Mouse (Mus musculus): ENCODE measurements around the gene Speer3.
"Not testable (repeated sequence)": the region's sequence is repeated elsewhere in the genome, so short reads cannot be mapped to it uniquely, and the experiment has no call there.

Speer3 gene

DNA sequence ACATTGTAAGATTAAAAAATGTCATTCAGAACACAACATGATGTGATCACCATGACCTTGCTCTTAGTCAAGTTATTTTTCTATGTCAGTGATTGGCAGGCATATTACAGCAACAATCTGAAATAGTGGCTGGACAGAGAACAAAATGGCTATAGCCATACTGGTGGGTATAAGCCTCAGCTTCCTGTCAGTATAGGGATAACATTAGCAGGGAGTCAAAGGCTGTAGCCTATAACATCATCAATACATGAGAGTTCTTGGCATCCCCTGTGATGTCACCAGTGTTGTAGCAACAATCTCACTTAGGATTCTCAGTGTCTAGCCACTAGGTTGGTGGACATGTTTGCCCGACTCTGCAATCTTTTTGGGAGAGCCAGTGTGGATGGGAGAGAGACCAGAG is at the start of gene Speer3:
TSS of gene Speer3 (plus strand) at position 301 of the 400 bp plus-strand sequence.
- DNase-seq (ENCODE audit: low read depth, low spot score), result no peak

GRCm38 (mm10) chr5:13810496-13810895 is 19.1 kb downstream of the Speer3 start:
- DNase-seq (ENCODE audit: low read depth, low spot score), result not testable (repeated sequence)

DNA sequence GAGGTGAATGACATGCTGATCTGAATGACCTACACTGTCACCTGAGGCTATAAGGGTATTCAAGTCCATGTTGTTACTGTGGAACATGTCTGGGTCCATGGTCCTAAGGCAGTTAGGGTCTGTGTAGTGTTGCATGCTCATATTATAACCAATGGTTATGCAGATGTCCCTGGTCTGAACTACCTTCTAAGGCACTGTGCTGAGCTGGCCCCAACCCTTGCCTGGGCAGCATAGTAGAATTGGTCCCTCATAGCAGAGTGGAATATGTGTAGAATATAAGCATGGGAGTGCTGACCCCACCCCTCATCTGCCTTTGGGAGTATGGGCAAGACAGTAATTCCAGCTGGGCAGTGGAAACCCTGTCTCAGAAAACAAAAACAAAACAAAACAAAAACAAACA is 33.7 kb downstream of the Speer3 start:
- no peak for DNase-seq (ENCODE audit: low read depth, low spot score)

DNA sequence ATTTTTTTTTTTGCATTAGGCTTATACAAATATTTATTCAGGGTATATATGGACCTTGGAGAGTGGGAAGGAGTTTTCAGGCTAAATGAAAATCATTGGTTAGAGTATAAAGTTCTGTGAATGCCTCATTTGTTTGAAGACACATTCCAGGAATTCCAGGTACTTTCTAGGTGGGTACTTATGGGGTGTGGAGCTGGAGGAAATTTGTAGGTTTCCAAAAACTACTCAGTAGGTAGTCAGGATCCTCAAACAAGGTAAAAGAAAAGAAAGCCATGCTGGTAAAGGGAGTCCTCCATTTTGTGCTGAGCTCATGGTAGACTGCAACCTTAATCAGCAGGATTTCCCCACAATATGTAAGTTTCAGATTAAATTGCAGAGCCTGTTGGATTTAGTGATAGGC is 35.3 kb downstream of the Speer3 start:
- DNase-seq (ENCODE audit: low read depth, low spot score), result no peak

- DNase-seq (ENCODE audit: low read depth, low spot score), result no peak
Measured at GRCm38 (mm10) chr5:13844317-13844716, 52.9 kb downstream of the Speer3 start.
